Mouse (Mus musculus) retina, embryonic 14.5 days (tissue): ENCODE measurements around the gene Morn3.

Source experiments
- DNase-seq: peaks from one replicate; pipeline ENCODE4 v3.0.0-alpha.2; 2015; ENCODE audit warnings: low spot score

The Morn3 gene

GRCm38 (mm10) chr5:123024312-123024711 lies 22.5 kb downstream of the Morn3 start:
- no peak for DNase-seq

- DNase-seq = no peak
These were observed 23.8 kb downstream of the Morn3 start for GRCm38 (mm10) chr5:123023049-123023448.

GRCm38 (mm10) chr5:123021438-123021837 lies 25.4 kb downstream of the Morn3 start:
- DNase-seq = no peak

GRCm38 (mm10) chr5:123020426-123020825 lies 26.4 kb downstream of the Morn3 start:
- no peak for DNase-seq

- DNase-seq = no peak
These were observed 27.3 kb downstream of the Morn3 start for GRCm38 (mm10) chr5:123019336-123020016.

GRCm38 (mm10) chr5:123017504-123017903 lies 29.3 kb downstream of the Morn3 start:
- no peak for DNase-seq

GRCm38 (mm10) chr5:123015915-123016314 lies 30.9 kb downstream of the Morn3 start:
- no peak for DNase-seq

GRCm38 (mm10) chr5:123014753-123015701 lies 31.8 kb downstream of the Morn3 start, which contains the start of gene Orai1:
Gene Orai1, plus strand, starts transcription at chr5:123015074.
- DNase-seq = peak; percentile 96

GRCm38 (mm10) chr5:123013599-123014315 lies 33.1 kb downstream of the Morn3 start:
- peak; percentile 87 for DNase-seq

- DNase-seq = no peak
These were observed 35.1 kb downstream of the Morn3 start for GRCm38 (mm10) chr5:123011705-123012104.

- DNase-seq = no peak
These were observed 36.0 kb downstream of the Morn3 start for GRCm38 (mm10) chr5:123010806-123011205.

- no peak for DNase-seq
These were observed 36.9 kb downstream of the Morn3 start for GRCm38 (mm10) chr5:123009873-123010272.

GRCm38 (mm10) chr5:123008877-123009493 lies 37.8 kb downstream of the Morn3 start:
- DNase-seq = no peak

- no peak for DNase-seq
These were observed 40.9 kb downstream of the Morn3 start for GRCm38 (mm10) chr5:123005716-123006592.

GRCm38 (mm10) chr5:123000901-123001300 lies 45.9 kb downstream of the Morn3 start:
- DNase-seq = no peak

GRCm38 (mm10) chr5:122997205-122998204 lies 49.3 kb downstream of the Morn3 start:
- no peak for DNase-seq

GRCm38 (mm10) chr5:122994910-122995309 lies 51.9 kb downstream of the Morn3 start:
- no peak for DNase-seq

GRCm38 (mm10) chr5:122994303-122994846 lies 52.4 kb downstream of the Morn3 start:
- DNase-seq = peak; percentile 95

GRCm38 (mm10) chr5:122993811-122994210 lies 53.0 kb downstream of the Morn3 start:
- no peak for DNase-seq
